18 mouse cellular contexts compared by ENCODE assay signal in the genomic region with DNA sequence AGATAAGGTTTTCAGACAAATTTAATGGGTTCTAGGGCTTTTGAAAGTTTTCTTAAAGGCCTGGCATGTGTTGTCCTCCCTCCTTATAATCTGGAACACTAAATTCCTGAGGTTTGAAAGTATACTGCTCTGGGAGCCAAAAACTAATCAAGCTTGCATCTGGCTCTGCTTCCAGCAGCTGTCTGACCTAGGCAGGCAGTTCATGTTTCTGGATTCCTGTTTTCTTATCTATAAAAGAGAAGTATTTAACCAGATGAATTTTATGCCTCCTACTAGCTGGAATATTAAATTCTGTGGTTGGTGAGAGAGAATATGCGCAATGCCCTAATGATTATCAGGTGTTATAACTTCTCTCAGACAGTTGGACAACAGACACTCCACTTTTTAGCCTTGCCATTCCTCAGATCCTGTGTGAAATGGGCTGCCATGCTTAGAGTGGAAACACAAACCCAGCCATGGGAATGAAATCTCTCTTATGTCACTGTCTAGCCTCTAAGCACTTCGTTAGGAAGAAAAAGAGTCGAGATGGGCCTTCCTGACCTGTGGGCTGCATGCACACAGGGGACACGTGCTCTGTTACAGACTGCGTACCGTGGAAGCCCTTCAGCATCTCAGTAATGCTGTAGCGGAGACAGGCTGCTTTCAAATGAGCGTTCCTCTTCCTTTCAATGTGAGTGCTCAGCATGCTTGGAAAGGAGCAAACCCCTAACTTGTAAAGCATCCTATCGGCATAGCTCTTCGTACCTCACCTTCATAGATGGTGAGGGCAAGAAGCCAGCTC.
DNase-seq lines count a peak whose midpoint lies in the region; ATAC-seq and TF ChIP-seq lines count a peak whose summit lies in the region.
"Had no signal": no experiment of that assay in that cellular context is flagged by ENCODE, and none has a peak within 500 bp of the region (broad histone marks: within the 10 kb centered on the region; RNA-seq: fewer than 3 reads in every experiment).

No protein-coding gene starts in this region.

- TF ChIP-seq POLR2A in lung, adult 2 months (IDR thresholded peaks at IDR 0.05; ENCODE audit: borderline replicate concordance, extremely low read depth, low read depth, low read length): no peak
- TF ChIP-seq POLR2A in embryonic fibroblast, embryonic 13.5 days (IDR thresholded peaks at IDR 0.05; ENCODE audit: low read depth, low read length): no peak
- TF ChIP-seq POLR2A in myocyte (IDR thresholded peaks at IDR 0.05; ENCODE audit: insufficient read length, low read depth): no peak

- WGBS in lung, embryonic 16.5 days: 60% methylated on average over 10 of the region's 10 CpGs
- WGBS in lung, adult 2 months: 75% methylated on average over 10 of the region's 10 CpGs
- WGBS in midbrain, embryonic 13.5 days: 80% methylated on average over 10 of the region's 10 CpGs

- no peak overlapping the region for H3ac ChIP-seq in myocyte (ENCODE audit: control insufficient read depth, insufficient read length)

- H3K4me3 ChIP-seq in lung, embryonic 16.5 days (ENCODE audit: low read length): no peak overlapping the region
- no peak overlapping the region for H3K4me3 ChIP-seq in lung, adult 2 months (replicated peaks; ENCODE audit: extremely low read depth, low read depth, low read length)
- no peak overlapping the region for H3K4me3 ChIP-seq in embryonic fibroblast, embryonic 13.5 days (ENCODE audit: insufficient read depth, low read length)
- H3K4me3 ChIP-seq in myocyte: no peak overlapping the region
- no peak overlapping the region for H3K4me3 ChIP-seq in midbrain, embryonic 13.5 days (replicated peaks)
- H3K4me3 ChIP-seq: heart, embryonic 12.5 days; hindbrain, embryonic 13.5 days; liver, embryonic 15.5 days; megakaryocyte, embryonic 14.5 days had no signal

- H3K9ac ChIP-seq in lung, embryonic 16.5 days (ENCODE audit: low read length): no peak overlapping the region
- no peak overlapping the region for H3K9ac ChIP-seq in midbrain, embryonic 13.5 days (replicated peaks)
- H3K9ac ChIP-seq: heart, embryonic 12.5 days; hindbrain, embryonic 13.5 days; liver, embryonic 15.5 days had no signal

- H3K36me3 ChIP-seq in lung, embryonic 16.5 days (ENCODE audit: control insufficient read depth, insufficient read depth, low read length): no peaks in the 10 kb centered on the region
- H3K36me3 ChIP-seq in myocyte (ENCODE audit: control insufficient read depth, insufficient read depth): no peaks in the 10 kb centered on the region
- H3K36me3 ChIP-seq in midbrain, embryonic 13.5 days: no peaks in the 10 kb centered on the region
- H3K36me3 ChIP-seq: heart, embryonic 12.5 days; hindbrain, embryonic 13.5 days; liver, embryonic 15.5 days had no signal

- H3K4me2 ChIP-seq in lung, embryonic 16.5 days (ENCODE audit: low read depth, low read length): no peak overlapping the region
- peak overlapping the region; percentile 46 for H3K4me2 ChIP-seq in myocyte (ENCODE audit: low read depth)
- no peak overlapping the region for H3K4me2 ChIP-seq in midbrain, embryonic 13.5 days (replicated peaks)
- H3K4me2 ChIP-seq: heart, embryonic 12.5 days; hindbrain, embryonic 13.5 days; liver, embryonic 15.5 days had no signal

- peaks cover 2% of the 10 kb centered on the region for H3K4me1 ChIP-seq in lung, embryonic 16.5 days (replicated peaks; ENCODE audit: control insufficient read depth, insufficient read depth, low read length)
- no peaks in the 10 kb centered on the region for H3K4me1 ChIP-seq in lung, adult 2 months (ENCODE audit: control insufficient read depth, insufficient read depth, low read length)
- H3K4me1 ChIP-seq in embryonic fibroblast, embryonic 13.5 days (ENCODE audit: control insufficient read depth, insufficient read depth, low read length): peaks cover 3% of the 10 kb centered on the region
- H3K4me1 ChIP-seq in midbrain, embryonic 13.5 days (replicated peaks): peaks cover 5% of the 10 kb centered on the region
- H3K4me1 ChIP-seq: liver, embryonic 15.5 days had no signal

- H3K27ac ChIP-seq in lung, embryonic 16.5 days (ENCODE audit: low read length): no peak overlapping the region
- H3K27ac ChIP-seq in embryonic fibroblast, embryonic 13.5 days (ENCODE audit: insufficient read depth, low read length): peak overlapping the region; percentile 7; the same call in 1 of the 2 replicates
- H3K27ac ChIP-seq in midbrain, embryonic 13.5 days: no peak overlapping the region
- H3K27ac ChIP-seq: hindbrain, embryonic 13.5 days; liver, embryonic 15.5 days had no signal

- H3K79me2 ChIP-seq in myocyte (ENCODE audit: control insufficient read depth, insufficient read depth): no peaks in the 10 kb centered on the region

- no peak for DNase-seq in lung, adult 2 months
- DNase-seq in NIH3T3 (ENCODE audit: low read depth): peak; percentile 48
- no peak for DNase-seq in c-Kit-positive CD71-positive TER-119-positive erythroid progenitor cells, embryonic 14.5 days (ENCODE audit: low spot score)
- DNase-seq: cerebellum, adult 8-10 months; heart, postnatal 14 days; kidney, adult 2 months; kidney, postnatal 25 days; right cerebral cortex, postnatal 25 days; thymus, adult 2 months had no signal

- H3K27me3 ChIP-seq in lung, embryonic 16.5 days (ENCODE audit: control insufficient read depth, insufficient read depth, low read depth, low read length): no peaks in the 10 kb centered on the region
- no peaks in the 10 kb centered on the region for H3K27me3 ChIP-seq in myocyte (ENCODE audit: control insufficient read depth, insufficient read depth, insufficient read length)
- no peaks in the 10 kb centered on the region for H3K27me3 ChIP-seq in midbrain, embryonic 13.5 days
- H3K27me3 ChIP-seq: heart, embryonic 12.5 days; hindbrain, embryonic 13.5 days had no signal

- H3K9me3 ChIP-seq in lung, embryonic 16.5 days (ENCODE audit: control insufficient read depth, low read length): no peaks in the 10 kb centered on the region
- no peaks in the 10 kb centered on the region for H3K9me3 ChIP-seq in midbrain, embryonic 13.5 days
- H3K9me3 ChIP-seq: heart, embryonic 12.5 days; hindbrain, embryonic 13.5 days; liver, embryonic 15.5 days had no signal

- no peak for TF ChIP-seq CTCF in lung, adult 2 months (IDR thresholded peaks at IDR 0.05; ENCODE audit: insufficient read depth, low read length)
- TF ChIP-seq CTCF in embryonic fibroblast, embryonic 13.5 days (IDR thresholded peaks at IDR 0.05; ENCODE audit: borderline replicate concordance, insufficient read depth, low read length): no peak

- ATAC-seq in lung, embryonic 16.5 days (ENCODE audit: low read depth): peak; percentile 57; the same call in 1 of the 2 replicates
- ATAC-seq in midbrain, embryonic 13.5 days: no peak
- ATAC-seq: inflammation-experienced regulatory T-cells, adult 6 months had no signal

TF ChIP-seq in myocyte, 11 proteins besides CTCF, POLR2A, EP300 and RAD21:
- TF ChIP-seq POLR2AphosphoS2 (IDR thresholded peaks at IDR 0.05; ENCODE audit: insufficient read length, low read depth): no peak
- no peak for TF ChIP-seq USF1 (IDR thresholded peaks at IDR 0.05; ENCODE audit: low read depth)
- TF ChIP-seq REST (IDR thresholded peaks at IDR 0.05; ENCODE audit: insufficient read depth, insufficient read length): no peak
- no peak for TF ChIP-seq E2F4 (IDR thresholded peaks at IDR 0.05; ENCODE audit: insufficient read depth)
- 0 out of 2 replicates have a peak, but pooled peaks have one; percentile 16 for TF ChIP-seq CEBPB (IDR thresholded peaks at IDR 0.05; ENCODE audit: insufficient read depth, poor library complexity, severe bottlenecking)
- peak; percentile 70 for TF ChIP-seq TCF12 (IDR thresholded peaks at IDR 0.05; ENCODE audit: insufficient read depth, poor library complexity, severe bottlenecking)
- no peak for TF ChIP-seq MAX (IDR thresholded peaks at IDR 0.05; ENCODE audit: low read depth)
- no peak for TF ChIP-seq SRF (IDR thresholded peaks at IDR 0.05; ENCODE audit: control insufficient read depth, insufficient read length, low read depth)
- peak in 1 of 3 experiments; percentile 22 for TF ChIP-seq MYOG (IDR thresholded peaks at IDR 0.05; ENCODE audit: control insufficient read depth in 1 of 3, insufficient read depth in 1 of 3, insufficient read length in 2 of 3, low read depth in 2 of 3)
- peak; percentile 44 for TF ChIP-seq TCF3 (IDR thresholded peaks at IDR 0.05; ENCODE audit: insufficient read length, low read depth)
- TF ChIP-seq MYOD1 (IDR thresholded peaks at IDR 0.05; ENCODE audit: control insufficient read depth in 1 of 3, insufficient read length in 2 of 3, low read depth in 2 of 3): peak; percentile 30 to 75 (median 66)
